Mouse (Mus musculus): ENCODE data around the gene Clec4n. TPM values are rescaled to one million over a fixed set of nuclear protein-coding genes. Genes with fewer than 3 reads are reported as not detected.
"Not testable (repeated sequence)": the region's sequence is repeated elsewhere in the genome, so short reads cannot be mapped to it uniquely, and the experiment has no call there.

The Clec4n gene
- 2.6 TPM in 1 of 2 replicates, not detected in the other for polyA plus RNA-seq (2014; fragmentation: Nextera tagmentation; extraction: Ambion mirVana)

DNA sequence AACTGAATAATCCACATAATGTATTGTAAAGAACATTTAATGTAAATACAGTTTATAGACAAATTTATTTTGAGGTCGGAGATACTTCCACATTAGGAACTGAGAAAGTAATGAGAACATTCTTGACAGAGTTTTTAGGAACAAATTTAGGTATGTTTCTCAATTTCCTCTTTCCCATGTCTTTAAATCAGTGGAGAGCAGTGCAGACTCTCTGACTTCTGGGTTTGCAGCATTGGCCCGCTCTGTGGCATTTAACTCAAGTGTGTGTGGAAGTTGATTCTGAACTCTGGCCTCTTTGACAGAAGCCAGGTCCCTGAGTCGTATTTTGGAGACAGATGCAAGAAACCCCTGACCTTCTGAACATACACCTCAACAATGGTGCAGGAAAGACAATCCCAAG lies at the start of gene Clec4n:
Gene Clec4n (plus strand): TSS at position 200 of the 400 bp plus-strand sequence.
- Histone ChIP-seq H3K4me3 (replicated peaks; ENCODE audit: low read depth, low read length) (no peak within 1 kb of the TSS), H3K27me3 (ENCODE audit: control insufficient read depth, insufficient read depth, low read length) (no peaks in the 10 kb centered on the region), H3K9me3 (ENCODE audit: control insufficient read depth, low read length) (no peaks in the 10 kb centered on the region), H3K36me3 (ENCODE audit: control insufficient read depth, insufficient read depth, low read length) (no peaks in the 10 kb centered on the region), H3K9ac (replicated peaks; ENCODE audit: low read length) (no peak within 1 kb of the TSS), H3K4me2 (ENCODE audit: low read length) (no peak within 1 kb of the TSS), H3K27ac (replicated peaks; ENCODE audit: low read depth, low read length) (no peak within 1 kb of the TSS), H3K4me1 (ENCODE audit: control insufficient read depth, insufficient read depth, low read length) (no peaks in the 10 kb centered on the region)
- DNase-seq (no peak), ATAC-seq (ENCODE audit: low FRiP score, low TSS enrichment) (no peak)
- WGBS = 74% methylated on average over 3 of the region's 3 CpGs

DNA sequence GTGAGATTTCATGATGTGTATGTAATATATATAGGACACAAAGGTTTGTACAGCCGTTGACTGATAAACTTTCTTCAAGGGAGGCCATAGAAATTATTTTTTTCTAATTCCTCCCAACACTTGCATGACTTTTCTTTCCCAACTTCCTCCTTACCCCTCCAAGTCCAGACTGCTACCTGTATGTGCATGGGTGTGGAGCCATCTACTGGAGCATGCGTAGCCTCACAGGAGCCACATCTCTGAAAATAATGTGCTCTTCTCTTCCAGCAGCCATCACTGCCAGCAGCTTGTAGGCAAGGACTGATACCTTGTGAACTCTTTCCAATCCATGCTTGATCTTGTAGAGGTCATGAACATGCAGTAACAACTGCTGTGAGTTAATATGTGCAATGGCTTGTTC lies 44.8 kb upstream of the Clec4n start:
- not testable (repeated sequence) for H3K4me2 ChIP-seq (ENCODE audit: low read length); DNase-seq; H3K9me3 ChIP-seq (ENCODE audit: control insufficient read depth, low read length); ATAC-seq (ENCODE audit: low FRiP score, low TSS enrichment); H3K9ac ChIP-seq (replicated peaks; ENCODE audit: low read length); H3K27me3 ChIP-seq (ENCODE audit: control insufficient read depth, insufficient read depth, low read length); H3K27ac ChIP-seq (replicated peaks; ENCODE audit: low read depth, low read length); H3K4me1 ChIP-seq (ENCODE audit: control insufficient read depth, insufficient read depth, low read length); H3K4me3 ChIP-seq (replicated peaks; ENCODE audit: low read depth, low read length); H3K36me3 ChIP-seq (ENCODE audit: control insufficient read depth, insufficient read depth, low read length)
- WGBS = 73% methylated on average over 2 of the region's 2 CpGs

DNA sequence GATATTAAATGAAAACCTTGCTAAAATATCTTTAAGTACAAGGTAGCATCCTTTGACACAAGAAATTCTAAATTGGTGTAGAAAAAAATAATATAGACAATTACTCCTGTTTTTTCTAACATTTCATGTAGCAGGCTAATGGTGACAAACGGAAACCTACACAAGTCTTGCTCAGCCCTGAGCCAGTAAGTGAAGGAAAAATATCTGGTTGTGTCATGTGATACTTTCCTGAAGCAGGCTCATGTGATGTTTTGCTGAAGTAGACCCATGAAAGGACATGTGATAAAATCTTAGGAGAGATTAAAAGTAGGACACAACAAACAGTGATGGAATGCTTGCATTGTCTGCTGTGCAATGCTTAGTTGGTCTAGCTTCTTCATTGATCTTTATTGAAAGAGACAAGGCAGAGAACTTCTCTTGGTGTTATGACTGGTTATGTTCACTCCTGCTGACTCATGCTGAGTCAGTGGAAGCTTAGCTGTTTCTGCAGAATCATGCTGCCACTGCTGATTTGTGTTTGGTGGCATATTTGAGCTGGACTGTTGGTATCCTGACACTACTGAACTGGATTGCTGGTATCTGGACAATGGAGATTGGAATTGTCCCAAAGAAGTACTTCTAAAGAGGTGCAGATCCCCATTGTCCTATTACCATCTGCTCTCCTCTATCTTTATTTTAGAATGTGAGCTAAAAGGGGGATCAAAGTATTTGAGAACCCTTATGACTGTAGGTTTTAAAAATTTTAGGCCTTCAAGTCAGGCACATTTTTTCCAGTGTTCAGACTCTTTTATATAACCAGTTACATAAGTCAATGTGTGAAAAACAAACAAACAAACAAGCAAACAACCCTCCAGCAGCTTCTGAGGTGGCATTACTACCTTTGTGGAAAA lies 22.2 kb upstream of the Clec4n start:
- Histone ChIP-seq H3K27me3 (ENCODE audit: control insufficient read depth, insufficient read depth, low read length) (no peaks in the 10 kb centered on the region), H3K27ac (replicated peaks; ENCODE audit: low read depth, low read length) (no peak overlapping the region), H3K36me3 (ENCODE audit: control insufficient read depth, insufficient read depth, low read length) (no peaks in the 10 kb centered on the region), H3K9ac (replicated peaks; ENCODE audit: low read length) (no peak overlapping the region), H3K4me3 (replicated peaks; ENCODE audit: low read depth, low read length) (no peak overlapping the region), H3K4me2 (ENCODE audit: low read length) (no peak overlapping the region), H3K4me1 (ENCODE audit: control insufficient read depth, insufficient read depth, low read length) (no peaks in the 10 kb centered on the region), H3K9me3 (ENCODE audit: control insufficient read depth, low read length) (0 out of 2 replicates have a peak, but pooled peaks cover 4% of the 10 kb centered on the region)
- 91% methylated on average over 1 of the region's 1 CpGs for WGBS
- DNase-seq (no peak), ATAC-seq (ENCODE audit: low FRiP score, low TSS enrichment) (no peak)

DNA sequence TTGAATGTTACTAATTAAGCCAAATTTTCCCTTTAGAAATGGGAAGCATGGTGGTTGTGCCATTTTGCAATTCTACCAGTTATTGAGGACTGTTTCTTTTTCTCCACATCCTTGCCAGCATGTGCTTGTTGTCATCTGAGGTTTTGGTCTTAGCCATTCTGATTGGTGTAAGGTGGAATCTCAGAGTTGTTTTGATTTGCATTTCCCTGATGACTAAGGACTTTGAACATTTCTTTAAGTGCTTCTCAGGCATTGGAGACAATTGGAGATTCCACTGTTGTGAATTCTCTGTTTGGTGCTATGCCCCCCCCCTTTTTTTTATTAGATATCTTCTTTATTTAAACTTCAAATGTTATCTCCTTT lies 21.6 kb upstream of the Clec4n start:
- H3K4me3 ChIP-seq (replicated peaks; ENCODE audit: low read depth, low read length); H3K4me1 ChIP-seq (ENCODE audit: control insufficient read depth, insufficient read depth, low read length); H3K27me3 ChIP-seq (ENCODE audit: control insufficient read depth, insufficient read depth, low read length); H3K36me3 ChIP-seq (ENCODE audit: control insufficient read depth, insufficient read depth, low read length); H3K27ac ChIP-seq (replicated peaks; ENCODE audit: low read depth, low read length); H3K9ac ChIP-seq (replicated peaks; ENCODE audit: low read length); DNase-seq; ATAC-seq (ENCODE audit: low FRiP score, low TSS enrichment); H3K9me3 ChIP-seq (ENCODE audit: control insufficient read depth, low read length); H3K4me2 ChIP-seq (ENCODE audit: low read length): not testable (repeated sequence)

DNA sequence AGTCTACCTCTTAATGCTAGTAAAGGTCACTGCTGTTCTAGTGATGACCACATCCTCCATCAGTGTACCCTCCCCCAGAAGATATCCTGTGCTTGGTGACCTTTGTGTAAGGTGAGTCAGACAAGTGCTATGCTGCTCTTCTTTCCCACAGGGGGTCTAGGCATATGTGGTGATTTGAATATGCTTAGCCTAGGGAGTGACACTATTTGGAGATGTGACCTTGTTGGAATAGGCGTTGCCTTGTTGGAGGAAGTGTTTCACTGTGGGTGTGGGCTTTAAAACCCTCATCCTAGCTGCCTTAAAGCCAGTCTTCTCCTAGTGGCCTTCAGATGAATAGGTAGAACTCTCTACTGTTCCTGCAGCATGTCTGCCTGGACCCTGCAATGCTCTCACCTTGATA lies 17.9 kb upstream of the Clec4n start:
- no peak for DNase-seq
- no peak overlapping the region for H3K27ac ChIP-seq (replicated peaks; ENCODE audit: low read depth, low read length)
- 0 out of 2 replicates have a peak, but pooled peaks cover 4% of the 10 kb centered on the region for H3K9me3 ChIP-seq (ENCODE audit: control insufficient read depth, low read length)
- ATAC-seq (ENCODE audit: low FRiP score, low TSS enrichment) = no peak
- no peak overlapping the region for H3K4me3 ChIP-seq (replicated peaks; ENCODE audit: low read depth, low read length)
- H3K4me1 ChIP-seq (ENCODE audit: control insufficient read depth, insufficient read depth, low read length) = no peaks in the 10 kb centered on the region
- no peak overlapping the region for H3K9ac ChIP-seq (replicated peaks; ENCODE audit: low read length)
- WGBS = 71% methylated on average over 1 of the region's 1 CpGs
- H3K4me2 ChIP-seq (ENCODE audit: low read length) = no peak overlapping the region
- no peaks in the 10 kb centered on the region for H3K27me3 ChIP-seq (ENCODE audit: control insufficient read depth, insufficient read depth, low read length)
- no peaks in the 10 kb centered on the region for H3K36me3 ChIP-seq (ENCODE audit: control insufficient read depth, insufficient read depth, low read length)

DNA sequence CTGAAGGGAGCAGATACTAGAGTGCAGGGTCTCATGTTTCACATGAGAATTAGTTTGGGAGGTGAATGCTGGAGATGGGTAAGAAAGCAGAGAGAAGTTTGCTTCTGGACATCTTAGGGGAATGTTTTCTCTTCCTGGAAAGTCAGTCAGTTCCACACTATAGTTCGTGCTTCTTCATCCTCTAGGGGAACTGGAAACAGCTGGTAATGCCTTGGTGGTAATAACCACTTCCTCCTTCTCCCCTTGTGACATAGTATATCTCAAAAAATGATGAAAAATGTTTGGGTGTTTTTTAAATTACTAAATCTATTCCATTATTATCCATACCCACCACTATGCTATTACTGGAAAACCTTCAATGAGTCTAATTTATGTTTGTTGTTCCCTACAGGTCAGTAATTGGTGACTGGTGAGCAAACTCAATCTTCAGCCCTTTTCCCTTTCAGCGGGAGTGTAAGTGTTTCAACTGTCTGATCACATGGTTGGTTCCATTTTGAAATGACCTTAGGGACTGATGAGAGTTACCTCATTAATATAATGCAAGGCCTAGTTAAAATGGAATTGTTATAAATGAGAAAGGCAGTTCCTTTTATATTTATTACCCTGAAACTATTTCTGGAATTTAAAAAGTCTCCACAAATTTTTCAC lies 2.0 kb upstream of the Clec4n start:
- DNase-seq (no peak), ATAC-seq (ENCODE audit: low FRiP score, low TSS enrichment) (no peak)
- no peak overlapping the region for H3K4me3 ChIP-seq (replicated peaks; ENCODE audit: low read depth, low read length)
- no peaks in the 10 kb centered on the region for H3K9me3 ChIP-seq (ENCODE audit: control insufficient read depth, low read length)
- no peak overlapping the region for H3K27ac ChIP-seq (replicated peaks; ENCODE audit: low read depth, low read length)
- WGBS = 68% methylated on average over 2 of the region's 2 CpGs
- H3K4me1 ChIP-seq (ENCODE audit: control insufficient read depth, insufficient read depth, low read length) = no peaks in the 10 kb centered on the region
- H3K4me2 ChIP-seq (ENCODE audit: low read length) = no peak overlapping the region
- no peaks in the 10 kb centered on the region for H3K36me3 ChIP-seq (ENCODE audit: control insufficient read depth, insufficient read depth, low read length)
- no peaks in the 10 kb centered on the region for H3K27me3 ChIP-seq (ENCODE audit: control insufficient read depth, insufficient read depth, low read length)
- H3K9ac ChIP-seq (replicated peaks; ENCODE audit: low read length) = no peak overlapping the region

DNA sequence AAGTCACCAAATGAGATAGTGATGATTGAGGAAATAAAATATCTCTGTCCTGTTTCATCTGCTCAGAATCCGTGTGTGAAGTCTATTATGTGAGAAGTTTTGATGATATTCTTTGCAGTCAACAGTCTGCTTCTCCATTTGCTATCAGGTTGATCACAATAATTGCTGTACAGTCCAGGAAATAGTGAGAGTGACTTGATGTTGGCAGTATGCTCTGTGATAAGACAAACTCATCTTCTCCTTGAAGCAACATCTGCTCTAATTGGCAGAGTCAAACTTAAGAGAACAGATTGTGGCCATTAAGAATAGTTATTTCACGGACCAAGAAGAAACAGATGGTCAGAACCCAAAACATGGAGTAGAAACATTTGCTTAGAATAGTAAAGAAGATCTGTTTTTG lies 1.5 kb downstream of the Clec4n start:
- WGBS = 75% methylated on average over 2 of the region's 2 CpGs
- no peaks in the 10 kb centered on the region for H3K27me3 ChIP-seq (ENCODE audit: control insufficient read depth, insufficient read depth, low read length)
- H3K4me2 ChIP-seq (ENCODE audit: low read length) = no peak overlapping the region
- H3K4me1 ChIP-seq (ENCODE audit: control insufficient read depth, insufficient read depth, low read length) = no peaks in the 10 kb centered on the region
- H3K27ac ChIP-seq (replicated peaks; ENCODE audit: low read depth, low read length) = no peak overlapping the region
- no peak overlapping the region for H3K9ac ChIP-seq (replicated peaks; ENCODE audit: low read length)
- no peak overlapping the region for H3K4me3 ChIP-seq (replicated peaks; ENCODE audit: low read depth, low read length)
- no peaks in the 10 kb centered on the region for H3K9me3 ChIP-seq (ENCODE audit: control insufficient read depth, low read length)
- DNase-seq = no peak
- no peaks in the 10 kb centered on the region for H3K36me3 ChIP-seq (ENCODE audit: control insufficient read depth, insufficient read depth, low read length)
- no peak for ATAC-seq (ENCODE audit: low FRiP score, low TSS enrichment)

DNA sequence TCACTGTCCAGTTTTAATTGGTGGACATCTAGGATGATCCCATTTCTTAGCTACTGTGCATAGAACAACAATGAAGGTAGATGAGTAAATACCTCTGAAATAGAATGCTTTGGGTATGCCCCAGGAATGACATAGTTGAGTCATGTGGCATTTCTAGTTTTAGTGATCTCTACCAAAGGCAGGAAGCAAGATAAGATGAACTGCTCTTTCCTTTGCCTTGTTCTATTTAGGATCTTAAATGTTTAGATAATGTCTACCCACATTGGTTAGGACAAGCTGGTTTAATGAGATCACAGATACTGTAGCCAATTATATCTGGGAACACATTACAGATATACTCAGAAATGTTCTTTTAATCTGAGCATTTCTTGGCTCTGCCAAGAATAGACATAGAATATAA lies 7.9 kb downstream of the Clec4n start:
- Histone ChIP-seq H3K4me3 (replicated peaks; ENCODE audit: low read depth, low read length) (no peak overlapping the region), H3K9ac (replicated peaks; ENCODE audit: low read length) (no peak overlapping the region), H3K36me3 (ENCODE audit: control insufficient read depth, insufficient read depth, low read length) (no peaks in the 10 kb centered on the region), H3K4me1 (ENCODE audit: control insufficient read depth, insufficient read depth, low read length) (no peaks in the 10 kb centered on the region), H3K9me3 (ENCODE audit: control insufficient read depth, low read length) (no peaks in the 10 kb centered on the region), H3K4me2 (ENCODE audit: low read length) (no peak overlapping the region), H3K27me3 (ENCODE audit: control insufficient read depth, insufficient read depth, low read length) (no peaks in the 10 kb centered on the region), H3K27ac (replicated peaks; ENCODE audit: low read depth, low read length) (no peak overlapping the region)
- no peak for DNase-seq
- no peak for ATAC-seq (ENCODE audit: low FRiP score, low TSS enrichment)

DNA sequence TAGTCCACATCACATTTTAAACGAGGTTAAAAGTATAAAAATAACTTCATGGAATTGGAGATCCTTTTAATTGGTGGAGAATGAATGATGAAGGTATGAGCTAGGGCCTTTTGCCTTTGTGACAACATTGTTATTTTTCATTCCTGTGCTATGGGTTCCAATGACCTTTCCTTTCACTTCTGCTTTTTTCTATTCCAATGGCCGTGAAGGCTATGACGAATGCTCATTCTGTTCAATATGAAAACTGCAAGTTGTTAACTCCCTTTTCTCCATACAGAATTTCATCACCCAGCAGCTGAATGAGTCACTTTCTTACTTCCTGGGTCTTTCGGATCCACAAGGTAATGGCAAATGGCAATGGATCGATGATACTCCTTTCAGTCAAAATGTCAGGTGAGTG lies 14.6 kb downstream of the Clec4n start:
- no peak overlapping the region for H3K4me3 ChIP-seq (replicated peaks; ENCODE audit: low read depth, low read length)
- no peaks in the 10 kb centered on the region for H3K27me3 ChIP-seq (ENCODE audit: control insufficient read depth, insufficient read depth, low read length)
- H3K4me1 ChIP-seq (ENCODE audit: control insufficient read depth, insufficient read depth, low read length) = no peaks in the 10 kb centered on the region
- H3K9ac ChIP-seq (replicated peaks; ENCODE audit: low read length) = no peak overlapping the region
- H3K27ac ChIP-seq (replicated peaks; ENCODE audit: low read depth, low read length) = no peak overlapping the region
- H3K4me2 ChIP-seq (ENCODE audit: low read length) = no peak overlapping the region
- H3K36me3 ChIP-seq (ENCODE audit: control insufficient read depth, insufficient read depth, low read length) = no peaks in the 10 kb centered on the region
- ATAC-seq (ENCODE audit: low FRiP score, low TSS enrichment) (no peak), DNase-seq (no peak)
- H3K9me3 ChIP-seq (ENCODE audit: control insufficient read depth, low read length) = no peaks in the 10 kb centered on the region
- 91% methylated on average over 5 of the region's 5 CpGs for WGBS
